Mouse (Mus musculus) right cerebral cortex, adult 2 months (tissue): Measurements from ENCODE around the gene Eno1.
"Not testable (repeated sequence)": the region's sequence is repeated elsewhere in the genome, so short reads cannot be mapped to it uniquely, and the experiment has no call there.

Experiments
- DNase-seq, 2 experiments: peaks; one replicate each; pipeline ENCODE4 v3.0.0; 2021 to 2022; ENCODE audit warnings: low spot score in 2 of 2

Eno1 gene

DNA sequence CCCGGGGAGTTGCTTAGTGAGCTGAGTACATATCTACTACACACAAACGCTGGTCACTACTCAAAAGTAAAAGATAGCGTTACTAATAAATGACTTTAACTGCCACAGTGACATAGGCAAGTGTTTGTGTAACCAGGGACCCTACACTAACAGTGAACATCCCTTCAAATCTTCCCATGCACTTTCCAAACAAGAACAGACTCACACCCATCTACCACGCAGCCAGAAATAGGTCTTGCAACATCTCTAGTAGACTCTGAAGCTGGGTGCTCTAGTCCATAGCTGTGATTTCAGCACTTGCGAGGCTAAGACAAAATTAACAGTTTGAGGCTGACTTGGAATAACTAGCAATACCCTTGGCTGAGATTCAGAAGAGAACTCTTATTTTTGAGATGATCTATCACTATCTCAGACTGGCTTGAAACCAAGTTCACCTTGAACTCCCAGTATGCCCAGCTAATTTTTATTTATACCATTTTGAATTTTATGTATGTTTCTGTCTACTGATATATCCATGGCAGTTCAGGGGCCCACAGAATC lies 13.3 kb downstream of the Eno1 start:
- no peak for DNase-seq

DNA sequence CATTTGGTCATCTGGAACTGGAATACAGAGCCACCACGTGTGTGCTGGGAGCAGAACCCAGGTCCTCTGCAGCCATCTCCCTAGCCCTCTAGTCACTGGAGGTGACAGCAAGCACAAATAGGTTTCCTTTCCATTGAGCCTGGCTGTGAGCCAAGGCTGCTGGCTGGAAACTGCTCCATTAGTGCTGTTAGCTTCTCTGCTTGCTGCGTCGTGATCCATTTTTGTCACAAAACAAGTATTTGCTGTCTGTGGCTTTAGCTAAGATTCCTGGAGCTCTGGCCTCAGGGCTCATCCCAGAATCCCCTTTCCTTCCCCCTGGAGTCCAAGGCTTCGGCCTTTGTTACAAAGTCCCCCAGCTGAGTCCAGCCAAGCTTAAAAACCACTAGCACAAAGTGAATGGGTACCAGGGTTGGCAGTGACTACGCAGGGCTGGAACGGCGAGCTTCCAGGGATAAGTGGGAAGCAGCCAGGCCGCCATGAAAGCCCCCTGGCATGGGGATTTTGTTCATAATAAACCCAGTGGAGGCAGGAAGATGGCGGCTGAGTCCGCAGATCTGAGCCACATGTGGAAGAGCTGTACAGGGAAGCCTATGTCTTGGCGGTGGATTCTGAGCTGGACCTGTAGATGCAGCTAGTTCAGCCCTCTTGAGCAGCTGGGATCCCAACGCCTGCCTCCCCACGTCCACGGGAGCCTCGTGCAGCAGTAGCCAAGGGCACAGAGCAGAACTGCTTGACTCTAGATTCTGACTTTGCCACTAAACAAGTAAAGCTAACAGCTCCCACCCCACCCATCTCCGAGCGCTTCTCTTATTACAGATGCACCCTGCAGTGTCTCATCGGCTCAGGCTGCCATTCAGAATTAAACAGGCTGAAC lies 14.3 kb downstream of the Eno1 start:
- DNase-seq, result peak in 1 of 2 experiments; percentile 54

DNA sequence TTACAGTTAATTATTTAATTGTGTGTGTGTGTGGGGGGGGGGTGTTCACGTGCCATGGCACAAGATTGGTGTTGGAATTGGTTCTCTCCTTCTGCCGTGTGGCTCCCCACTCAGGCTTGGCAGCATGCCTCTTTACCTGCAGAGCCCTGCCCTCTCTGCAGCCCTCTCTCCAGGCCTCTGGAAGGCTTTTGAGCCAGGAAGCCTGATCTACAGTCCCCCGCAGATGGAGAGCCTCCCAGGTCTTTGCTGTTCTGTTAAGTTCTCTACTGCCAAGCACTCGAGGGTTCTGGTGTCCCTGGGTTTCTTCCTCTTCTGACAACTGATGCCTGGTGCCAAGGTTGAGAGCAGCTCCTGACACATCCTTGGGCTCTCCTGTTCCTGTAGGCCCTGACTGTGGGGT lies 17.9 kb downstream of the Eno1 start:
- DNase-seq, result no peak

DNA sequence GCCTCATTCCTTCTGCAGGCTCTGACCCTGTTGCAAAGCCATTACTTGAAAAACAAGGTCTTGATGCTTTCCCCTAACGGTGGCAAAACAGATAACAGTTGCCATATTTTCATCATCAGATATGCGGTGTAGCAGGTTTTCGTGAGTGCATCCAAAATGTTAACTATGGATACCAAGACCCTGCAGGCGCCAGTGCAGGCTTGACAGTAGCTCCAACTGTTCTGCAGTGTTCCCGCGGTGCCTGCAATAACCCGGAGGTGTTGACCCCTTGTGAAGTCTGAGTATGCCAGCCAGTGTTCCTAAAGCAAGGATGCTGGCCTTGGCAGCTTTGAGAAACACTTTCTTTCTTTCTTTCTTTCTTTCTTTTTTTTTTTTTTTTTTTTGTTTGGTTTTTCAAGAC lies 18.7 kb downstream of the Eno1 start:
- DNase-seq, result no peak

DNA sequence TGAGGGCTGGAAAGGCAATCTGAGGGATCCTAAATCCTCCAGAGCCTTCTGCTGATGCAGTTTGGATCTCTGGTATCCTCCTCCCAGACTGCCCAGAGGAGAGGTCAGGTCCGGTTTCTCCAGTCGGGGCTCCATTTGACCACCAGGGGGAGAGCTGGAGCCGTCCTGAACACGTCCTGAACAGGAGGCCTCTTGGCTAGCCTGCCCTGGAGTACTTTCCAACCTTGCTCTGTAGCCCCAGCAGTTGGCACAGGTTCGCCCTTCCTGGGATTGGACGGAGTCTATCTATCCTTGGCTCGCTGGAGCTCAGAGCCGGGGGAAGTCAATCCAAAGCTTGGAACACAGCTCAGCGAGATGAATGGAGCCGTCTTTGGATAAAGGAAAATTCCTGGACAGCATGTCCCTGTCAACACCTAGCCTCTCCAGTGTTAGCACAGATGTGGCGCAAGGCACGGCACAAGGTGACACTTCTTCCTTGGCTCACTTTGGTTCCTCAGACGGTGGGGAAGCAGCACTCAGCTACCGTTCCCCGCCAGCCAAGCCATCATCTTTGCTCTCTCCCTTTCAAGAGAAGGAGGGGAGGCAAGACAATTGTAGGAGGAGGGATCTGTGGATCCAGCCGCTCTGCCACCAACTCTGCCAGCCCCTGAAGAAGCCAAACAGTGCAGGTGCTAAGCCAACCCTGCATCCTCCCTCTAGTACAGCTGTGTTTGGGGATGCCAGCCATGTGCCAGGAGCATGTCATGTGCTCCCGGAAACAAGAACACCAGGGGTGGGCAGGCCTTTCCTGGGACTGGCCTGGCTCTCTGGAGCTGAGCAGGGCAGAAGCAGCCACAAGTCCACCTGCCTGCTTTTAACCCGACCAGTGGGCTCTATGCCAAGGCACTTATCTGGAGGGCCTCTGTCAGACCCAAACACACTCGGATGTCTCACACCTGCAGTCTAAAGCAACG lies 21.0 kb downstream of the Eno1 start:
- DNase-seq, result peak; percentile 66 to 69

DNA sequence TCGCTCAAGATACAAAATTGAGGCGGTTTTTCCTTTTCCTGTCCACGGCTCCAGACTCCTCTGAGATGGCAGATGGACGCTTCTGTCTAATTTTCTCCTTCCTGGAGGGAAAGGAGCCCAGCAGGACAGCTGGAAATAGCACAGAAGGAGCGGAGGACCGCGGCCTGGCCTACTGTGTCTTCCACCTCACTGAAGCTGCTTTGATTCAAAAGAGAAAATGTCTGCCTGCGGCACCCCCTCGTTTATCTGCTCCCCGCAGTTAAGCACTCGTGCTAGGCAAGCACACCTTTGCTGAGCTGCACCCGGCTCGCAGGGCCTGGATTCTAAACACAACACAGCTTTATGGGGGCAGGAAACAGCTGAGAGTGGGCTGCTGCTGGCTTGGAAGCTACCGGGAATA lies 21.9 kb downstream of the Eno1 start:
- DNase-seq, result peak in 1 of 2 experiments; percentile 53

DNA sequence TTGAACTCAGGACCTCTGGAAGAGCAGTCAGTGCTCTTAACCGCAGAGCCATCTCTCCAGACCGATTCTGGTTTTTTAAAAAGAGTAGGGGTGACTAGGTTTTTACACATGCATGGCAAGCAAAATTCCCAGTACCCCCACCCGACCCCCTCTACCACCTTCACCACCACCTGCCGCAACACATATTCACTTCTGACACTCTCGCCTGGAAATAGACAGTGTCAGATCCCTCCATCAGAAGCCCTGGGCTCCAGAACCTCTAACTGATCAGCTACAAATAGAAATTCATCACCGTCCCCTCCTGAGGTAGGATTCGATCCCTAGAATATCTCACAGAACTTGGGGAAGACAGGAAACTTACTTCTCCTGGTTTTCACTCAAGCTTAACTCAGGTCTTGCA lies 23.1 kb downstream of the Eno1 start:
- no peak for DNase-seq

DNA sequence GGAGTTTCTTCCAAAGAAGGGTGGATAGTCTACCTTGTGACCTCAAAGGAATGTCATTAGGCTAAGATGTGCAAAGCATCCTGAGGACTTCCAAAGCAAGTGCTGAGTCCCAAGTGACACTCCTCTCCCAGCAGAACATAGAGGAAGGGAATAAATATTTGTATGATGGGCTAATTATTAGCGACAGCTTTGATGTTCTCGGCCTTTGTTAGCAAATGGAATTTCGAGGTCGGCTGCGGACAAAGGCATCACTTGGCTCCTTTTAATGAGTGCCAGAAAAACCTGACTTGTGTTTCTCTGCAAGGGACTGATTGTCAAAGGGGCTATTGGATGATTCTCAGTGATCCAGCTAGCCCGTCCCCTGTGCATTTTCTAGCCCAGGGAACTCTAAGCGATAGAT lies 23.6 kb downstream of the Eno1 start:
- DNase-seq, result no peak

DNA sequence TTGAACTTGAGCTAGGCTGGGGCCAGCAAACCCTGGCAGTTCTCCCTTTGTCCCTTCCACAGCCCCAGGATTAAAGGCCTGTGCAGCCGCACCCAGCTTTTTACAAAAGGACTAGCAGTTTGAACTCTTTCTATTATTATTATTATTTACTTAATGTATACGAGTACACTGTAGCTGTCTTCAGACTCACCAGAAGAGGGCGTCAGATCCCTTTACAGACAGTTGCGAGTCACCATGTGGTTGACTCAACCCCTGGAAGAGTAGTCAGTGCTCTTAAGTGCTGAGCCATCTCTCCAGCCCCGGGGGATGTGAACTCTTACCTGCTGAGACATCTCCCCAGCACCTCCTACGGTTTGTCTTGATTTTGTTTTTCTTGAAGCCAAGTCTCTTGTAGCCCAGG lies 24.2 kb downstream of the Eno1 start:
- DNase-seq, result no peak

DNA sequence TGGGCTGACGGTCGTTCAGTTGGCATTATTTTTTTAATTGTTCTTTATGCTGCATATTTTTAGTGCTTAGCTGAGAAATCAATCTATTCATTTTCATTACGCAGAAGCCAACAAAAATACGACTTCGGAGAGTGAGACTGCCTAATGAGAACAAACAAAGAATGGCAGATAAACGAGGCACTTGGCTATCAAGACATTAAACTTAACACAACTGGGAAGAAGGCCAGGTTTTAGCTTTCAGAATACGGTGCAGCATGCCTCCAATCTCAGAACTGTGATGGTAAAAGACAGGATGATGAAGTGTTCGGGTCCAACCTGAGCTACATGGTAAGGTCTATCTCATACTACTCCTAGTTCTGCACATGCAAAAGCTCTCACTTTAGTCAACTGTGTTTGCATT lies 25.8 kb downstream of the Eno1 start:
- no peak for DNase-seq

DNA sequence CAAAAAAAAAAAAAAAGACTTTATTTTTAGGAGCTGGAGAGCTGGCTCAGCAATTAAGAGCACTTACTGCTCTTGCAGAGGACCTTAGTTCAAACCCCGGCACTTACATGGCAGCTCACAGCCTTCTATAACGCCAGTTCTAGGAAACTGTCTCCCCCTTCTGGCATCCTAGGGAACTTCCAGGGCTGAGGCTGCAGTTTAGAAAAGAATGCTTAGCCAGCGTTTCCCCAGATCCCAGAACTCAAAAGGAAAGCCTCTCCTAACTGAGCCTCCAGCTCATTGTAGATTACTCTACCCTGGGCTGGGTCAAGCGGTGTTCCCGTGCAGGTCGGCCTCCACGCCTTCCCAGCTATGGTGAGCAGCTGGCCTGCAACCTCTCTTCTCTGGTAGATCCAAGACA lies 28.4 kb downstream of the Eno1 start:
- DNase-seq, result no peak

DNA sequence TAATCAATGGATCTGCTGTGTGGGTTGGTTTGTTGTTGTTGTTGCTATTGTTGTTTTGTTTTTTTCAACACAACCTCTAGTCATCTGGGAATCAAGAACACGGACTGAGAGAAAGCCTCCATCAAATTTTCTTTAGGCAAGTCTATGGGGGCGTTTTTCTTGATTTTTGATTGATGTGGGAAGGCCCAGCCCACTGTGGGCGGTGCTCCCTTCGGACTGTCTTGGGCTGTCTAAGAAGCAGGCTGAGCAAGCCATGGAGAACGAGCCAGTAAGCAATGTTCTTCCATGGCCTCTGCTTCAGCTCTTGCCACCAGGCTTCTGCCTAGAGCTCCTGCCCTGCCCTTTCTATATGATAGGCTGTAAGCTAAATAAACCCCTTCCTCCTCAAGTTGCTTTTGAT lies 28.9 kb downstream of the Eno1 start:
- DNase-seq, result no peak

DNA sequence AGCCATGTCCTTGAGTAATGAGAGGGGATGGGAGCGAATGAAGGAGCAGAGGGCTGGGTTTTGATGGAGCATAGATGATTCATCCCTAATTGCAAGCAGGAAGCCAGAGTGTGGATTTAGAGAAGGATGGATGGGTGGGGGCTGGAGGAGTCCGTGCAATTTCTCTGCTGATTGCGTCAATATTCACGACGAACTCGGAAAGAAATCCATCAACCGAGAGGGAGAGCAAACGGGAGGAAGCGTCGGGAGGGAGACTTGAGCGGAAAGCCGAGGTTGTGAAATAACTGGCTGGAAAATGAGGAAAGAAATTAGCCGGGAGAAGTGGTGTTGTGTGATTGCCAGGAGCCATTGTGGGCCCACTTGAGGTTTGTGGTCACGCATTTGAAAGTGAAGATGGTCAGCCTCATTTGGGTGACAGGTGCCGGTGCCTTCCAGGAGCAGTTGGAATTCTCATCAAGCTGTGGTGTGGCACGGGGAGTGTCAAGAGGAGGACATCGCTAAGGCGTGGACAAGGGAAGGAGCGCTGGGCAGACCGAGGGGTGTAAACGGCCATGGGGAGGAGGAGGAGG lies 30.2 kb downstream of the Eno1 start:
- DNase-seq, result no peak

DNA sequence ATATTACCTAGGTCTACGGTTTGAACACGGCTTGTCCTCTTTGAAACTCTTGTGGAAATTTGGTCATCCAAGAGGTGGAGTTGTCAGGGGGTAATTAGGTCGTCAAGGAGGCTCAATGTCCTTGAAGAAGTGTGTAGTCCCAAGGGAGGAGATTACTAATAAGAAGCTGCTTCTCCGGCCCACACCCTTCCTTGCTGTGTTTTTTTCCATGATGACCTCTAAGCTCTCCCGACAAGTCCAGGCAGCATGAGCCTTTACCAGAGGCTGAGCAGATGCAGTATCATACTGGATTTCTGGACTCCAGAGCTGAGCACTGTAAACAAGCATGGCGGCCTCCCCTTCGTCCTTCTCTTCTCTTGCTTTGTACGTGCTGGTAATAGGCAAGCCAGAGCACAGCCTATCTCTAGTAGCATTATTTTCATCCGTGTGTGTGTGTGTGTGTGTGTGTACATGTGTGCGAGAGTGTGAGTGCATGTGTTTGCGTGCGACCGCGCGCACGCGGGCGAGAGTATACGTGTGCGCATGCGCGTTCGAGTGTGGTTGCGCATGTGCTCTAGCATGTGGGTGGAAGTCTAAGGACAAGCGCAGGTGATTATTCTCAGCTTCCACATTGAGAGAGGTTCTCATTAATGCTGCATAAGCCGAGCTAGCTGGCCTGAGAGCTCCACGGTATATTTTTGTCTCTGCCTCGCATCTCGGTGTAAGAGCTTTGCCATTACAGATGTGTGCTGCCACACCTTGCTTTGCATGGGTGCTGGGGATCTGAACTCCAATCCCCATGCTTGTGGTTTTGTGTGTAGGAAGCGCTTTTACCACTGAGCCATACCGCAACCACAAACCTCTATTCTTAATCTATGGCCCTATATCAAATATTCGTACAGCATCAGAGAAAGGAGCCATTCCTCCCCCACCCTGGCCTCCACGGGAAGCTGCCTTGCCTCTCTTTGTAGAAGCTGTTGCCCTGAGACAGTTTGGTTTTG lies 32.4 kb downstream of the Eno1 start:
- no peak for DNase-seq

DNA sequence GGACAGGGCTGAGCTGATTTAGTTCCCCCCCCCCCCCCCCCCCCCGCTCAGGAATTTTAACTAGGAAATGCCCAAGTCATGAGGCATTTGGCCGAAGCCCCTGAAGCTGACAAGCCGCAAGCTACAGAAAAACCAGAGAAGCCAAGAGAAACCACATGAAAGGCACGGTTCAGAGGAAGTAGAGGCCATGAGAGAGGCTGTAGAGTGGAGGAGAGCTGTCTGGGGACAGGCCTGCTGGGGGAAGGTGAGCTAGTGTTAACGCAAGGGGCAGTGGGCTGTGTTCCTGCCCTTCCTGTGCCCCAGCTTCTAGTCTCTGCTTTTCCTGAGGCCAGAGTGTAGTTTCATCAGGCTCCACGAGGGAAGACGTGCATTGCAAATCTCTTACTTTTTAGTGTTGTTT lies 33.2 kb downstream of the Eno1 start:
- no peak for DNase-seq

DNA sequence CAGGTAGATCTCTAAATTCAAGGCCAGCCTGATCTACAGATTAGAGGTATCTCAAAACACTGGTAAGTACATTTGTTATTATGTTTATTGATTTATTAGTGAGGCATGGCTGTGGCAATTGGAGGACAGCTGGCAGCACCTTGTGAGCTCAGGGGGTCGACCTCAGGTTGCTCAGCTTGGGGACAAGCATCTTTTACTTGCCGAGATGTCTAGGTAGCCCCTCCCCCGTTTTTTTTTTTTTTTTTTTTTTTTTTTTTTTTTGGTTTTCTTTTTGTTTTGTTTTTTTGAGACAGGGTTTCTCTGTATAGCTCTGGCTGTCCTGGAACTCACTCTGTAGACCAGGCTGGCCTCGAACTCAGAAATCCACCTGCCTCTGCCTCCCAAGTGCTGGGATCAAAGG lies 34.2 kb downstream of the Eno1 start:
- DNase-seq, result not testable (repeated sequence)

DNA sequence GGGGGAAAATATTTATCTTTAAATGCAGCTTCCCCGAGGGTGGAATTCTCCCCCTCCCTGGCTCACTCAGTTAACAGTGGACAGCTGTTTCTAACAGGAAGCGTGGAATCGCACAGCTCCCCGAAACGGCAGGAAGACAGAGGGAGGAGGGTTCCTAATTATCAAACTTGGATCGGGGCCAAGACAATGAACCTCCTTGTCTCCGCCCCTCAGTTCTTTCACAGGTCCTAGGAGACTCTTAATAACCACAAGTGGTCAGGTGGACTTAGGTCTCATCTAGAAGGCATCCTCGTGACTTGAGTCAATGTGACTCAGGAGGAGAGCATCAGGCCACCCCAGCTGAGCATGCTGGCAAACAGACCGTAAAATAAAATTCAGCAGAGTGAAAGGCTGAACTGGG lies 36.2 kb downstream of the Eno1 start:
- no peak for DNase-seq

DNA sequence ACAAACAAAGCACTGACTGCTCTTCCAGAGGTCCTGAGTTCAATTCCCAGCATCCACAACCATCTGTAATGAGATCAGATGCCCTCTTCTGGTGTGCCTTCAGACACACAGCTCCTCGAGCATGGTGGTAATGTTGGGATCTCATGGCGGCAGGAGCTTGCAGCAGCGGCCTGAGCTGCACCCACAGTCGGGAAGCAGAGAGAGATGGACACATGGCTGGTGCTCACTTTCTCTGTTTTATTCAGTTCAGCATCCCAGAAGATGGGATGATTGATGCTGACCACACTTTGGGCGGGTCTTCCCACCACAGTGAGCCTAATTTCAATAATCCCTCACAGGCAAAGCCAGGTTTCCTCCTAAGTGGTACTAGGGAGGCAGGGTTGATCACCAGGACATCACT lies 39.0 kb downstream of the Eno1 start:
- DNase-seq, result no peak

DNA sequence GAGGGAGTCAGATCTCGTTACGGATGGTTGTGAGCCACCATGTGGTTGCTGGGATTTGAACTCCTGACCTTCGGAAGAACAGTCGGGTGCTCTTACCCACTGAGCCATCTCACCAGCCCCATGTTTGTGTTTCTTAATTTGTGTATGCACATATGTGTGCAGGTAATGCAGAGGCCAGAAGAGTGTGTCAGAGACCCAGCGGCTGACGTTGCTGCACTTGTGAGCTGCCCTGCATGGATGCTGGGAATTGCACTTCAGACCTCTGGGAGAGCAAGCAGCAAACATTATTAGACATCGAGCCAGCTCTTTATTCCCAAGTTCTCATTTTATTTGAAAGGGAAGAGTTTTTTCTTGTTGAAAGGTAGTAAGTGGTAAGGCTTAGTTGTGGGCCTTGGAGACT lies 42.8 kb downstream of the Eno1 start:
- not testable (repeated sequence) for DNase-seq

DNA sequence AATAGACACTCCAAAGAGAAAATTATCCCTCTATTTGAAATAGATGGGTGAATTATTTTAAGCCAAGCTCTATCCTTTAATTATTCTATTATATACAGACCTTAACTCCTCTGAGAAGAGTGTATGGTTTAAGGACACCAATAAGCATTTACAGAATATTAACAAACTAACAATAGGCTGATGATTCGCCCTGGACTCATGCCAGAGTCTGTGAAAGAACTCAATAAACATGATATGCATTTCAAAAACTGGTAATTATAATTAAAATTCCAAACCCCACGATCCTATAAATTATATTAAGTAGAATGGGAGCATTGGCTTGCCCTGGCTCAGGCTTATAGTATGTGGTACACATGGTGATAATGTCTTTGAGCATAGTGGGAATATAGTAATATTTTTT lies 43.5 kb downstream of the Eno1 start:
- no peak for DNase-seq

DNA sequence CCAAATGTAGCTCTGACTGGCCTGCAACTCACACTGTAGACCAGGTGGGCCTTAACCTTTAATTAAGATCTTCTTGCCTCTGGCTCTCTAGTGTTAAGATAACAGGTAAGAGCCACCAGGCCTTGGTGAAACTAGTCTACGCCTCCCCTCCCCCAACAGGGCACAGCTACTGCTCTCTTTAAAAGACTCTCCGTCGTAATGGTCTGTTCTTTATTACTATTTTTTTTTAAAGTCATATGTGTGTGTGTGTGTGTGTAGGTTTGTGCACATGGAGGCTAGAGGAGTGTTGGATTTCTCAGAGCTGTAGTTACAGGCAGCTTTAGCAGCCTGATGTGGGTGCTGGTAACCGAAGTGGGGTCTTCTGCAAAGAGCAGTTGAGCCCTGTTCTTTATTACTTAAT lies 43.9 kb downstream of the Eno1 start:
- DNase-seq, result no peak
